Comparison of ENCODE assay signal across 8 mouse cellular contexts in genomic region chr2:154646634-154647033, GRCm38 (mm10). TPM values are rescaled to one million over a fixed set of nuclear protein-coding genes. Genes with fewer than 3 reads are reported as not detected.
DNase-seq lines count a peak whose midpoint lies in the region; ATAC-seq lines count a peak whose summit lies in the region.
"Had no signal": no experiment of that assay in that cellular context is flagged by ENCODE, and none has a peak within 500 bp of the region (broad histone marks: within the 10 kb centered on the region; RNA-seq: fewer than 3 reads in every experiment).

No protein-coding gene starts in this region.

- 85% methylated on average over 5 of the region's 5 CpGs for WGBS in hindbrain, embryonic 11.5 days
- 80% methylated on average over 5 of the region's 5 CpGs for WGBS in hindbrain, embryonic 10.5 days
- WGBS in midbrain, embryonic 13.5 days: 82% methylated on average over 5 of the region's 5 CpGs

- ATAC-seq in hindbrain, embryonic 11.5 days (ENCODE audit: low FRiP score): no peak
- peak; percentile 70 for ATAC-seq in erythroblast, adult 5-6 weeks (replicated peaks; ENCODE audit: low FRiP score, poor library complexity, severe bottlenecking)
- no peak for ATAC-seq in midbrain, embryonic 13.5 days

- no peaks in the 10 kb centered on the region for H3K9me3 ChIP-seq in hindbrain, embryonic 11.5 days (ENCODE audit: control insufficient read depth, low read length)
- H3K9me3 ChIP-seq in hindbrain, embryonic 10.5 days: no peaks in the 10 kb centered on the region; the same call in 1 of the 2 replicates
- no peaks in the 10 kb centered on the region for H3K9me3 ChIP-seq in midbrain, embryonic 13.5 days

- no peak overlapping the region for H3K4me2 ChIP-seq in hindbrain, embryonic 11.5 days (replicated peaks; ENCODE audit: low read depth, low read length)
- no peak overlapping the region for H3K4me2 ChIP-seq in midbrain, embryonic 13.5 days (replicated peaks)

- 0 out of 2 replicates have a peak, but pooled peaks cover 3% of the 10 kb centered on the region for H3K36me3 ChIP-seq in hindbrain, embryonic 11.5 days (ENCODE audit: control insufficient read depth, insufficient read depth, low read length)
- H3K36me3 ChIP-seq in hindbrain, embryonic 10.5 days: peaks cover 46% of the 10 kb centered on the region
- peaks cover 47% of the 10 kb centered on the region for H3K36me3 ChIP-seq in midbrain, embryonic 13.5 days

- H3K27ac ChIP-seq in hindbrain, embryonic 11.5 days (ENCODE audit: low read depth, low read length): no peak overlapping the region
- no peak overlapping the region for H3K27ac ChIP-seq in hindbrain, embryonic 10.5 days
- no peak overlapping the region for H3K27ac ChIP-seq in midbrain, embryonic 13.5 days

- H3K4me3 ChIP-seq in hindbrain, embryonic 11.5 days (ENCODE audit: low read depth, low read length): no peak overlapping the region
- H3K4me3 ChIP-seq in hindbrain, embryonic 10.5 days: no peak overlapping the region
- no peak overlapping the region for H3K4me3 ChIP-seq in midbrain, embryonic 13.5 days (replicated peaks)
- H3K4me3 ChIP-seq: myocyte had no signal

- DNase-seq in hindbrain, embryonic 11.5 days (ENCODE audit: low spot score): peak; percentile 19
- no peak for DNase-seq in hindbrain, embryonic 10.5 days (ENCODE audit: low spot score)
- DNase-seq in urinary bladder, postnatal 14 days (ENCODE audit: low spot score): peak; percentile 35
- no peak for DNase-seq in urinary bladder, postnatal 4 days (ENCODE audit: low spot score in 2 of 2)
- peak; percentile 26 for DNase-seq in retina, embryonic 14.5 days (ENCODE audit: low spot score)

- H3K9ac ChIP-seq in hindbrain, embryonic 11.5 days (ENCODE audit: low read depth, low read length): no peak overlapping the region
- H3K9ac ChIP-seq in midbrain, embryonic 13.5 days (replicated peaks): no peak overlapping the region

- no peaks in the 10 kb centered on the region for H3K27me3 ChIP-seq in hindbrain, embryonic 11.5 days (ENCODE audit: control insufficient read depth, insufficient read depth, low read length)
- no peaks in the 10 kb centered on the region for H3K27me3 ChIP-seq in hindbrain, embryonic 10.5 days (ENCODE audit: insufficient read depth, poor library complexity, severe bottlenecking)
- no peaks in the 10 kb centered on the region for H3K27me3 ChIP-seq in midbrain, embryonic 13.5 days

- no peaks in the 10 kb centered on the region for H3K4me1 ChIP-seq in hindbrain, embryonic 11.5 days (replicated peaks; ENCODE audit: control insufficient read depth, insufficient read depth, low read length)
- H3K4me1 ChIP-seq in hindbrain, embryonic 10.5 days (replicated peaks): peaks cover 9% of the 10 kb centered on the region
- 0 out of 2 replicates have a peak, but pooled peaks cover 3% of the 10 kb centered on the region for H3K4me1 ChIP-seq in midbrain, embryonic 13.5 days (replicated peaks)

RNA-seq across cellular contexts. Expression of gene Chmp4b, which starts 4.9 kb away (rescaled TPM):
- 15.2 and 15.7 TPM in 2 replicates for polyA plus RNA-seq in hindbrain, embryonic 11.5 days (2014; fragmentation: Nextera tagmentation; extraction: Ambion mirVana)
- polyA plus RNA-seq in hindbrain, embryonic 10.5 days (2016; fragmentation: Nextera tagmentation; extraction: Ambion mirVana): 13.3 and 18.1 TPM in 2 replicates
- 28.0 and 35.7 TPM in 2 replicates for total RNA-seq in erythroblast, adult 5-6 weeks (2015; ENCODE audit: low replicate concordance)
- 47.3 and 59.0 TPM in 2 replicates for total RNA-seq in erythroblast, adult 5-6 weeks (2017; ENCODE audit: low replicate concordance)
- 22.2 and 27.2 TPM in 2 replicates for polyA plus RNA-seq in midbrain, embryonic 13.5 days (2015; fragmentation: Nextera tagmentation; extraction: Ambion mirVana)

RNA-seq across cellular contexts. Expression of gene 4930519P11Rik, which starts 33.4 kb away (rescaled TPM):
- polyA plus RNA-seq in hindbrain, embryonic 11.5 days (2014; fragmentation: Nextera tagmentation; extraction: Ambion mirVana): 0.56 and 1.0 TPM in 2 replicates
- polyA plus RNA-seq in hindbrain, embryonic 10.5 days (2016; fragmentation: Nextera tagmentation; extraction: Ambion mirVana): 0.36 TPM in 1 of 2 replicates, not detected in the other
- 6.7 TPM in 1 of 2 replicates, not detected in the other for total RNA-seq in erythroblast, adult 5-6 weeks (2015; ENCODE audit: low replicate concordance)
- 1.8 TPM in 1 of 2 replicates, not detected in the other for total RNA-seq in erythroblast, adult 5-6 weeks (2017; ENCODE audit: low replicate concordance)
- polyA plus RNA-seq in midbrain, embryonic 13.5 days (2015; fragmentation: Nextera tagmentation; extraction: Ambion mirVana): 0.61 and 0.96 TPM in 2 replicates

RNA-seq across cellular contexts. Expression of gene Zfp341, which starts 33.5 kb away (rescaled TPM):
- 1.0 and 1.5 TPM in 2 replicates for polyA plus RNA-seq in hindbrain, embryonic 11.5 days (2014; fragmentation: Nextera tagmentation; extraction: Ambion mirVana)
- 1.3 and 1.4 TPM in 2 replicates for polyA plus RNA-seq in hindbrain, embryonic 10.5 days (2016; fragmentation: Nextera tagmentation; extraction: Ambion mirVana)
- total RNA-seq in erythroblast, adult 5-6 weeks (2015; ENCODE audit: low replicate concordance): 6.9 and 11.0 TPM in 2 replicates
- 6.4 TPM in 2 replicates for total RNA-seq in erythroblast, adult 5-6 weeks (2017; ENCODE audit: low replicate concordance)
- 2.0 and 2.1 TPM in 2 replicates for polyA plus RNA-seq in midbrain, embryonic 13.5 days (2015; fragmentation: Nextera tagmentation; extraction: Ambion mirVana)

RNA-seq across cellular contexts. Expression of gene Pxmp4, which starts 43.1 kb away (rescaled TPM):
- polyA plus RNA-seq in hindbrain, embryonic 11.5 days (2014; fragmentation: Nextera tagmentation; extraction: Ambion mirVana): 12.8 and 14.1 TPM in 2 replicates
- 14.5 and 16.9 TPM in 2 replicates for polyA plus RNA-seq in hindbrain, embryonic 10.5 days (2016; fragmentation: Nextera tagmentation; extraction: Ambion mirVana)
- total RNA-seq in erythroblast, adult 5-6 weeks (2015; ENCODE audit: low replicate concordance): 9.0 and 9.6 TPM in 2 replicates
- total RNA-seq in erythroblast, adult 5-6 weeks (2017; ENCODE audit: low replicate concordance): 7.5 and 11.2 TPM in 2 replicates
- 12.3 and 13.4 TPM in 2 replicates for polyA plus RNA-seq in midbrain, embryonic 13.5 days (2015; fragmentation: Nextera tagmentation; extraction: Ambion mirVana)

Comparison
In these comparisons a context has a peak if more than half of its experiments do, and no peak if none do; other contexts are left out.
1. DNase-seq: peak in hindbrain, embryonic 11.5 days (single experiment), urinary bladder, postnatal 14 days (single experiment) and retina, embryonic 14.5 days (single experiment); none in hindbrain, embryonic 10.5 days (single experiment) and urinary bladder, postnatal 4 days (0 of 2).